Mouse (Mus musculus) kidney, adult 9 months (tissue): Measurements from ENCODE around the gene Pde4b.
"Not testable (repeated sequence)": the region's sequence is repeated elsewhere in the genome, so short reads cannot be mapped to it uniquely, and the experiment has no call there.

ENCODE experiments used
- DNase-seq: peaks from one replicate; pipeline ENCODE4 v3.0.0; 2022

The Pde4b gene

GRCm38 (mm10) chr4:102484738-102485137 is 397.4 kb downstream of the Pde4b start:
- DNase-seq = no peak

- no peak for DNase-seq
Observed at GRCm38 (mm10) chr4:102486134-102486920, 399.0 kb downstream of the Pde4b start.

- DNase-seq = peak; percentile 71
Observed at GRCm38 (mm10) chr4:102486921-102487240, 399.5 kb downstream of the Pde4b start.

GRCm38 (mm10) chr4:102488000-102488399 is 400.7 kb downstream of the Pde4b start:
- no peak for DNase-seq

GRCm38 (mm10) chr4:102491468-102492123 is 404.3 kb downstream of the Pde4b start:
- DNase-seq = no peak

- no peak for DNase-seq
Observed at GRCm38 (mm10) chr4:102492911-102493310, 405.6 kb downstream of the Pde4b start.

- DNase-seq = peak; percentile 74
Observed at GRCm38 (mm10) chr4:102493342-102494128, 406.2 kb downstream of the Pde4b start.

- not testable (repeated sequence) for DNase-seq
Observed at GRCm38 (mm10) chr4:102494203-102494602, 406.9 kb downstream of the Pde4b start.

GRCm38 (mm10) chr4:102495001-102495400 is 407.7 kb downstream of the Pde4b start:
- no peak for DNase-seq

- DNase-seq = peak; percentile 46
Observed at GRCm38 (mm10) chr4:102495474-102495873, 408.1 kb downstream of the Pde4b start.

GRCm38 (mm10) chr4:102496269-102497177 is 409.2 kb downstream of the Pde4b start:
- DNase-seq = no peak

- peak; percentile 38 for DNase-seq
Observed at GRCm38 (mm10) chr4:102497221-102497620, 409.9 kb downstream of the Pde4b start.

- DNase-seq = no peak
Observed at GRCm38 (mm10) chr4:102498169-102498919, 411.0 kb downstream of the Pde4b start.

- DNase-seq = no peak
Observed at GRCm38 (mm10) chr4:102498920-102499316, 411.6 kb downstream of the Pde4b start.

- DNase-seq = peak; percentile 27
Observed at GRCm38 (mm10) chr4:102505714-102506113, 418.4 kb downstream of the Pde4b start.

- no peak for DNase-seq
Observed at GRCm38 (mm10) chr4:102506376-102507280, 419.3 kb downstream of the Pde4b start.

- DNase-seq = no peak
Observed at GRCm38 (mm10) chr4:102507344-102507743, 420.0 kb downstream of the Pde4b start.

- DNase-seq = no peak
Observed at GRCm38 (mm10) chr4:102507753-102508152, 420.4 kb downstream of the Pde4b start.

- no peak for DNase-seq
Observed at GRCm38 (mm10) chr4:102510061-102510460, 422.7 kb downstream of the Pde4b start.

GRCm38 (mm10) chr4:102510939-102511391 is 423.6 kb downstream of the Pde4b start:
- DNase-seq = peak; percentile 83

- DNase-seq = peak; percentile 26
Observed at GRCm38 (mm10) chr4:102511511-102511910, 424.2 kb downstream of the Pde4b start.
